Mouse (Mus musculus): ENCODE measurements around the gene Ulk2. TPM values are rescaled to one million over a fixed set of nuclear protein-coding genes. Genes with fewer than 3 reads are reported as not detected.
"Not testable (repeated sequence)": the region's sequence is repeated elsewhere in the genome, so short reads cannot be mapped to it uniquely, and the experiment has no call there.

The Ulk2 gene
- 10 to 100 TPM; 73.2 to 92.6 (median 79.5) TPM for total RNA-seq (2022)

- DNase-seq (ENCODE audit: low spot score in 2 of 2): peak; percentile 84 to 85
Observed at GRCm38 (mm10) chr11:61854988-61855411, at the start of gene Ulk2. Gene Ulk2 (minus strand): TSS chr11:61855073.

- no peak for DNase-seq (ENCODE audit: low spot score in 2 of 2)
Observed at GRCm38 (mm10) chr11:61882183-61882582, 27.3 kb upstream of the Ulk2 start.

GRCm38 (mm10) chr11:61879921-61880320, 25.0 kb upstream of the Ulk2 start:
- no peak for DNase-seq (ENCODE audit: low spot score in 2 of 2)

- no peak for DNase-seq (ENCODE audit: low spot score in 2 of 2)
Observed at GRCm38 (mm10) chr11:61871881-61872280, 17.0 kb upstream of the Ulk2 start.

GRCm38 (mm10) chr11:61866856-61867255, 12.0 kb upstream of the Ulk2 start:
- no peak for DNase-seq (ENCODE audit: low spot score in 2 of 2)

GRCm38 (mm10) chr11:61861781-61862547, 7.1 kb upstream of the Ulk2 start:
- no peak for DNase-seq (ENCODE audit: low spot score in 2 of 2)

GRCm38 (mm10) chr11:61859316-61859715, 4.4 kb upstream of the Ulk2 start:
- DNase-seq (ENCODE audit: low spot score in 2 of 2): no peak

GRCm38 (mm10) chr11:61855539-61855938, 666 bp upstream of the Ulk2 start:
- no peak for DNase-seq (ENCODE audit: low spot score in 2 of 2)

GRCm38 (mm10) chr11:61854211-61854987, 474 bp downstream of the Ulk2 start:
- DNase-seq (ENCODE audit: low spot score in 2 of 2): peak; percentile 71 to 77

GRCm38 (mm10) chr11:61853659-61854058, 1.2 kb downstream of the Ulk2 start:
- DNase-seq (ENCODE audit: low spot score in 2 of 2): no peak

GRCm38 (mm10) chr11:61852916-61853315, 2.0 kb downstream of the Ulk2 start:
- DNase-seq (ENCODE audit: low spot score in 2 of 2): no peak

GRCm38 (mm10) chr11:61851195-61851594, 3.7 kb downstream of the Ulk2 start:
- DNase-seq (ENCODE audit: low spot score in 2 of 2): no peak

GRCm38 (mm10) chr11:61840663-61841062, 14.2 kb downstream of the Ulk2 start:
- not testable (repeated sequence) for DNase-seq (ENCODE audit: low spot score in 2 of 2)

GRCm38 (mm10) chr11:61839940-61840339, 14.9 kb downstream of the Ulk2 start:
- DNase-seq (ENCODE audit: low spot score in 2 of 2): no peak

- no peak for DNase-seq (ENCODE audit: low spot score in 2 of 2)
Observed at GRCm38 (mm10) chr11:61839182-61839581, 15.7 kb downstream of the Ulk2 start.

- no peak for DNase-seq (ENCODE audit: low spot score in 2 of 2)
Observed at GRCm38 (mm10) chr11:61809793-61810192, 45.1 kb downstream of the Ulk2 start.

GRCm38 (mm10) chr11:61808551-61809117, 46.2 kb downstream of the Ulk2 start:
- no peak for DNase-seq (ENCODE audit: low spot score in 2 of 2)

- no peak for DNase-seq (ENCODE audit: low spot score in 2 of 2)
Observed at GRCm38 (mm10) chr11:61793441-61793840, 61.4 kb downstream of the Ulk2 start.

GRCm38 (mm10) chr11:61788550-61788949, 66.3 kb downstream of the Ulk2 start:
- DNase-seq (ENCODE audit: low spot score in 2 of 2): no peak

- not testable (repeated sequence) for DNase-seq (ENCODE audit: low spot score in 2 of 2)
Observed at GRCm38 (mm10) chr11:61782526-61782925, 72.3 kb downstream of the Ulk2 start.

GRCm38 (mm10) chr11:61774551-61775149, 80.2 kb downstream of the Ulk2 start:
- no peak for DNase-seq (ENCODE audit: low spot score in 2 of 2)

Data from gastrocnemius, adult 8-10 months (tissue).